Mouse (Mus musculus): ENCODE data around the gene Vmn1r90. TPM values are rescaled to one million over a fixed set of nuclear protein-coding genes. Genes with fewer than 3 reads are reported as not detected.
"Not testable (repeated sequence)": the region's sequence is repeated elsewhere in the genome, so short reads cannot be mapped to it uniquely, and the experiment has no call there.

Gene Vmn1r90
- not detected in 2 replicates for polyA plus RNA-seq (2015; fragmentation: Nextera tagmentation; extraction: Ambion mirVana)

DNA sequence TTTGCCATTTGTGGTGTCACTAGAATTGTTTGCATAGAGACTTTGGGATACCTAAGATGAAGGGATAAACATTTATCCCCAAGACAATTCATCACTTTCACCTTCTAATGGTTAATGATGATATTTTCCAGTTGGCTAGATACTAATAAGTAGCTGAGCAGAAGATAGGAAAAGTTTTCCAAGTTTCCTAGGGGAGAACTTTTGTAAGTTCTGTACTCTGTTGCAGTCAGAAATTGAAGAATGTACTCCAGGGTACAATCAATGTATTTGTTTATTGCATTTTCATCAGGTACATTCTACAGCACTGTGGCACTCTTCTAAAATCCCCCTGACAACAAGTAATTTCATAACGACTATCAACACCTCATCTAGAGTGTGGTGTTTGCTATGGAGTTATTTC lies at the start of gene Vmn1r90:
TSS of gene Vmn1r90 (minus strand) at position 101 of the 400 bp plus-strand sequence.
- no peak for DNase-seq (ENCODE audit: low spot score)

DNA sequence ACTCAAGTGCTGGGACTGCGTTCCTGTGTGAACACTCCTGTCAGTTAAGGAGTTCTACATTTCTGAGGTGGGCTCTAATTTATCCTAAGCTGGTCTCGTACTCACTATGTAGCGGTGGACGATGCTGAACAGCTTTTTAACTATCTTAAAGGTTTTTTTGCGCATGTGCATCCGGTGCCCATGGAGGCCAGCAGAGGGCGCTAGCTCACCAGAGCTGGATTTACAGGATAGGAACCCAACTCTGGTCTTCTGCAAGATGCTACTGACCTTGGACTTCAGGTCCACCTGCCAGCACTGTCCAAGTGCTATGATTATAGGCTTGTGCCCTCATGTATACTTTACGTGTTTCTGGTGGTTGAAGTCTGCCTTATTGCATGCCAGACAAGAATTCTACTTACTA lies 29.7 kb upstream of the Vmn1r90 start:
- DNase-seq (ENCODE audit: low spot score): not testable (repeated sequence)

DNA sequence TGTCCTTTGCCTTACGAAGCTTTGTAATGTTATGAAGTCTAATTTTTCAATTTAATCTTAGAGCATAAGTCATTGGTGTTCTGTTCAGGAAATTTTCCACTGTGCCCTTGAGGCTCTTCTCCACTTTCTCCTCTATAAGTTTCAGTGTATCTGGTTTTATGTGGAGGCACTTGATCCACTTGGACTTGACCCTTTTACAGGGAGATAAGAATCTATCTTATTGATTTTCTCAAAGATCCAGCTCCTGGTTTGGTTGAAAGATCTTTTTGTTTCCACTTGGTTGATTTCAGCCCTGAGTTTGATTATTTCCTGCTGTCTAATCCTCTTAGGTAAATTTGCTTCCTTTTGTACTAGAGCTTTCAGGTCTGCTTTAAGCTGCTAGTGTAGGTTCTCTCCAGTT lies 11.0 kb downstream of the Vmn1r90 start:
- no peak for DNase-seq (ENCODE audit: low spot score)

DNA sequence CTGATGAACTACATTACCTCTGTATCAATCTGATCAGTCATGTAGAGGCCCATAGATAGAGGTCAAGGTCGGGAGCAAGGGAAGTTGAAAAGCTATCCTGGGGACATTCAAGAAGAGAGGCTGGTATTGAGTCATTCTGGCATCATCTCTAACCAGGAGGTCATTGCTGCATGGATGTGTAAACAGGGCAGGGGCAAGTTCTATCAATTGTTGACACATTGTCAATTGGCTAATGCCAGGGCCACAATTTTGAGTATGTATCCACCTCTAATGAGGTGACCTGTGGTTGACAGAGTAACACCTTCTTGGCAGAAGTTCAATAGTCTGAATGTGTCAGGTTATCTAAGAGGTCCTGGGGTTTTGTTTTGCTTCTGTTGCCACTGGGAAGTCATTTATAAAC lies 38.0 kb downstream of the Vmn1r90 start:
- no peak for DNase-seq (ENCODE audit: low spot score)

DNA sequence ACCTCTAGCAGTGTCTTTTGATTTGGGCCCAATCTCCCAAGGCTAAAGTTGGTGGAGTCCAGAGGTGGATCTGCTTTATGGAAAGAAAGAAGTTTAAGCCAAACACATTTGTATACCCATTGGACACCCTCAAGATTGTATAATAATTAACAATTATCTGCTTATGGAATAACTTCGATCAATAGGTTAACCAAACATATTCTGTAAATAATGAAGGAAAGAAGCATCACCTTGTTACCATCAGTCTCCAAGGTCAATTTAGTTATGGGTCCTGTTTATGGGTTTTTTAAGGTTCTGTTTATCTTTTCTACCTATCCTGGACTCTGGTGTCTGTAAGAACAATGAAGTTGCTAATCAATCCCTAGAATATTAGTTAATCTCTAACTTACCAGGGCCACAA lies 40.7 kb downstream of the Vmn1r90 start:
- DNase-seq (ENCODE audit: low spot score): no peak

DNA sequence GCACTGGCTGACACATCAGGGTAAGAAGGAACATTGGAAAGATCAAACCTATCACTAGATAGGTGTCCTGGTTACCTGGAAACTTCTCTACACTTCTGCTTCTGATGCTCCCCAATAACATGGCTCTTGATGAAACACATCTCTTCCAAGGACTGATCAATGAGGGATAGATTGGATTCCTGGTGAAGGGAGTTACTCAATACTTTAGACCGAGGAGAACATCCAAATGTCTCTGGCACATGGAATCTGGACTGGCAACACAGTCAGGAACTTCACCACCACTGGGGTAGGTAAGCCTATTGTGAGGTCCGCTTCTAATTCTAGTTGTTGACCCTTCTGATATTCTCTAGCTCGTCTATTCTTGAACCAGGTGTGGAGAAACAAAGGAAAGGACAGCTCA lies 45.0 kb downstream of the Vmn1r90 start:
- no peak for DNase-seq (ENCODE audit: low spot score)

Other genes starting within 250 kb of the Vmn1r90 start
- not detected in 2 replicates for gene Obox8, start 229.9 kb downstream of the Vmn1r90 start, polyA plus RNA-seq (2015; fragmentation: Nextera tagmentation; extraction: Ambion mirVana)
- gene Sult2a8, start 116.7 kb downstream of the Vmn1r90 start, polyA plus RNA-seq (2015; fragmentation: Nextera tagmentation; extraction: Ambion mirVana): not detected in 2 replicates
- gene Sult2a7, start 69.3 kb downstream of the Vmn1r90 start, polyA plus RNA-seq (2015; fragmentation: Nextera tagmentation; extraction: Ambion mirVana): not detected in 2 replicates
- not detected in 2 replicates for gene Obox7, start 96.0 kb upstream of the Vmn1r90 start, polyA plus RNA-seq (2015; fragmentation: Nextera tagmentation; extraction: Ambion mirVana)

Data from thymus, postnatal 0 days (tissue).